Mouse (Mus musculus) retina, adult 2 months (tissue): Measurements from ENCODE around the gene Lsamp.

Experiments used
- DNase-seq: peaks from one replicate; pipeline ENCODE4 v3.0.0-alpha.2; 2012; ENCODE audit warnings: low read depth, low spot score

Gene Lsamp

DNA sequence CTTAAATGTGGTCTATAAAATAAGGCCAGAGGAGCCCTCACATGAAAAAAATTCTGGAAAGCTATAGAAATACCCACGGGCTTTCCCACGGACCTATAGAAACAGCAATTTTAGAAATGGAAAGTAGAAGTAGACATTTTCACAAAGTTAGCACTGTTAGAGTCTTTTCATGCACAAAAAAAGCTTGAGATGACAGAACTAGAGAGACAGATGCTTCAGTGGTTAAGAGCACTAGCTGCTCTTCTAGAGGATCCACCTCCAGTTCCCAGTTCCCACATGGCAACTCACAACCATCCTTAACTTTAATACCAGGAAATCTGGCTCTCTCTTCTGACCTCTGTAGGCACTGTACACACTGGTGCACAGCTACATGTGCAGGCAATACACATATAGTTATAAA, 2049.3 kb downstream of the Lsamp start:
- DNase-seq = no peak

DNA sequence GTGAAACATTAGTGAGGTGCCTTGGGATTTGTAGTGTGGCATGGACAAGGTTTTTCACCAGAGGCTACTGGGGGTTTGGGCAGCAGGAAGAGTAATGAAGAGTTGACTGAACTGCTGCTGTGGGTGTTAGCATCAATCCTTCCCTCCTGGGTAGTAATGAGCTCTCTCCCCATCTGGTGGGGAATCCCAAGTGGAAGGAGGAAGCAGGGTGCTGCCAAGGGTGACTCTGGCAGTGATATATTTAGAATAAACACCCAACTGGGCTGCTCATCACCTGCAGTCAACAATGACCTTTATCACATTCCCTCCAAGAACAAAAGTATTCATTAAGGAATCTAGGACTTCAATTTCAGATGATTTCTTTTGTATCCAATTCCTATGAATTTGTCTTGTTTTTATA, 2064.0 kb downstream of the Lsamp start:
- DNase-seq = no peak

DNA sequence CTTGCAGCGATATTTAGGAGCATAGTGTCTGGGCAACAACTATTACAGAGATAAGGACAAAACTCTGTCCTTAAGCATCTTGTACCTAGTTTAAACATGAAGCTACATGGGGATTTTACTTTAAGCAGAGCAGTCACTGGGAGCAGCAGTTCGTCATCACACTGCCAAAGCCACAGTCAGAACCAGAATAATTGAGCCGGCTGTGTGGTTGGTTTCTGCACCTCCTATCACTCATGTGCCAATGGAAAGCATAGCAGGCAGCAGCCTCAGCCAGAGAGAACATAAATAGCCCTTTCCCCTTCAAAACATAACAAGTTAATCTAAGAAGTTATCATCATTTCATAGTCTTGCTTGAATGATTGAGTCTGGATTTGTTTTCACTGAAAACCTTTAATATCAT, 2075.8 kb downstream of the Lsamp start:
- DNase-seq = no peak

- DNase-seq = no peak
Observed at GRCm38 (mm10) chr16:42074325-42074724, 2090.2 kb downstream of the Lsamp start.

DNA sequence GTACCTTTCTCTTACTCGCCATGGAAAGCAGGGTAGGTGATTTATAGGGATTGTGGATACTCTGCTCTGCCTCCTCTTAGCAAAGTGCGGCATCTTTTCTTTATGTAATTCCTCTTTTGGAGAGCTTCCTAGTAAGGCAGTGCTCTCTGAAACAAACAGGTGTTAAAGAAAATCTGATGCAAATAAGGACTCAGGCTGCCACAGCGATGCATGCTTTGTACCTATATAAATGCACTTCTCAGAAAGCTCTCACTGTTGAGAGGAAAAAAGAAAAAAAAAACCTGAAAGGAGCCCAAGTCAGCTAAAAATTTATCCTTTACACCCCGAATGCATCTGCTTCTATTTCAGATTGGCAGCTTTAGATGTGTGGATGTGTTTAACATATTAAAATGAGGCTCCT, 2095.4 kb downstream of the Lsamp start:
- no peak for DNase-seq

DNA sequence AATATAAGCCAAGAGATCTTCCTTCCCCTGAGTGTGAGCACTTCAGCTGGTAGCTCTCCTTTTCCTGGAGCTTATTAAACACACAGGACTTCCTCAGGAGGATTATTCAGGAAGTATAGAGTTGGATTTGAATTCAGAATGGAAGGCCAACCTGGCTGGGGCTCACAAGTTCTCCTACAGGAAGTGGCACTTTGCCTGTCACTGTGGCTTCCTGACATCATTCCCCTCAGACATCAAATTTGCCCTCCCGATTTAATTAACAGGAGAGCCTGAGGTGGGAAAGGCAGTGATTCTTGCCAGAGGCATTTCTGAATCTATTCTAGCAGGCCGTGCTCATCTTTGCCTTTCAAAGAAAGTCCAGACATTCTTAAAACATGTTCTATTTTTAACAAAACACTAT, 2097.4 kb downstream of the Lsamp start:
- no peak for DNase-seq

GRCm38 (mm10) chr16:42097510-42097909, 2113.3 kb downstream of the Lsamp start:
- DNase-seq = no peak

DNA sequence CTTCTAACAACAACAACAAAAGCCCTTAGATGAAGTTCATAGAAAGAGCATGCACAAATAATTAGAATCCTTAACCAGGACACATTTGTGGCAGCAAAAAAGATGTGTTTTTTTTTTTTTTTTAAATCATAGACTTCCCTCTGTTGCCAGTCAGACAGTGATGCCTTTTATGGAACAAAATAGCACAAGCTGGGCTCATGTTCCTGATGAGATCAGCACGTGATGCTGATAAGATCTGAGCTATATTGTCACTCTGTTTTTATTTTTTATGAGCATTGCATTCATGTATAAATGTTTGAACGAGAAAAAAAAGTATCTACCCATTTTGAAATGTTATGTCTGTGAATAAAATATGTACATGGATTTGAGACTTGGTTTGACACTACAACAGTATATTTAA, 2118.0 kb downstream of the Lsamp start:
- DNase-seq = no peak

GRCm38 (mm10) chr16:42102635-42103034, 2118.5 kb downstream of the Lsamp start:
- no peak for DNase-seq

- DNase-seq = no peak
Observed at GRCm38 (mm10) chr16:42112251-42112650, 2128.1 kb downstream of the Lsamp start.

GRCm38 (mm10) chr16:42113246-42113645, 2129.1 kb downstream of the Lsamp start:
- DNase-seq = no peak

- DNase-seq = no peak
Observed at GRCm38 (mm10) chr16:42121788-42122187, 2137.6 kb downstream of the Lsamp start.

DNA sequence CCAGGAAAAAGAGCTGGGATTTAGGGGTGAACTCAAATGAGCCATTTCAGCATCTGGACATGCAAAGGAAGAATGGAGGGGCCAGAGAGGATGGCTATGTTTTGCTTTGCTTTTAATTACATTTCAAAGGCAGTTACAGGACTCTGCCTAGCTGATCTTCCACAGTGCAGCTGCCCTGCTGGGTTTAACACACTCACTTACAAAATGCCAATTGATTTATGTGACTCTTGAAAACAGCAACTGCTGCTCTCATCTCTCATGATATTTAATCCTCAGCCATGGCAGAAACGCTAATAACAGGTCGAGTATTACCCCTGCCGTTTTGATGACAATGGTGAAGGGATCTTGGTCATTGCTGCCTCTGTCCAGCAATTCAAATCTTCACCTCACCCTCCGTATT, 2139.7 kb downstream of the Lsamp start:
- no peak for DNase-seq

- DNase-seq = no peak
Observed at GRCm38 (mm10) chr16:42126061-42126460, 2141.9 kb downstream of the Lsamp start.

- DNase-seq = no peak
Observed at GRCm38 (mm10) chr16:42147164-42147563, 2163.0 kb downstream of the Lsamp start.

DNA sequence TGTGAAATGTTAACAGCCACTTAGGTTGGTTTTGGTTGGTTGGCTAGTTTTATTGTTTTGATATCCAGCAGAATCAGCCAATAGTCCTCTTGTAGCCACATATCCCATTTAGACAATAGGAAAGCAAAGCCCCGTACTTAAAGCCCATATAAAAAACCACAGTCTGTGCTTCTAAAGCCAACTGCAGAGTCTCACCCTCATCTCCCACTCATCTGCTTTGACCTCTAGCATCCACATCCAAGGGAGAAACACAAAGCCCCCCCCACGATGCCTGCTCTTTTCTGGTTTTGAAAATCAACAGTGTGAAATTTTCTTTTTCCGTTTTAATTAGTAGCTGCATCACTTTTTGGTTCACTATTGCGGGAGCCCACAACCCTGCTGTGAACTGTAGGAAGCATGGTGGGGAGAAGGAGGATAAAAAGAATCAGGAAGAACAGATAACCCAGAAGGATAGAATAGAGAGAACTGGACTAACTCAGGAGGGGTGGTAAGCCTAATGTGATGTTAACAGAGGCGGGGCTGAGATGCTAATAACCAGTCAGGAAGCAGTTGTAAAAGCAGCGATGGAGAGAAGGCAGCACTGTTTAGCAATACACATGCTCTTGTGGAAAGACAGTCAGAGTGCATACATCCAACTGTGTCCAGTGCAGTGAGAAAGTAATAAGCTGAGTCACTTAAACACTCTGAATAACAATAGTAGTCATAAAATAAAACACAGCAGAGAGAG, 2165.2 kb downstream of the Lsamp start:
- no peak for DNase-seq

GRCm38 (mm10) chr16:42152640-42153039, 2168.5 kb downstream of the Lsamp start:
- DNase-seq = no peak

- DNase-seq = no peak
Observed at GRCm38 (mm10) chr16:42157816-42158215, 2173.7 kb downstream of the Lsamp start.

GRCm38 (mm10) chr16:42164941-42165340, 2180.8 kb downstream of the Lsamp start:
- peak; percentile 66 for DNase-seq

- no peak for DNase-seq
Observed at GRCm38 (mm10) chr16:42168292-42168691, 2184.1 kb downstream of the Lsamp start.

DNA sequence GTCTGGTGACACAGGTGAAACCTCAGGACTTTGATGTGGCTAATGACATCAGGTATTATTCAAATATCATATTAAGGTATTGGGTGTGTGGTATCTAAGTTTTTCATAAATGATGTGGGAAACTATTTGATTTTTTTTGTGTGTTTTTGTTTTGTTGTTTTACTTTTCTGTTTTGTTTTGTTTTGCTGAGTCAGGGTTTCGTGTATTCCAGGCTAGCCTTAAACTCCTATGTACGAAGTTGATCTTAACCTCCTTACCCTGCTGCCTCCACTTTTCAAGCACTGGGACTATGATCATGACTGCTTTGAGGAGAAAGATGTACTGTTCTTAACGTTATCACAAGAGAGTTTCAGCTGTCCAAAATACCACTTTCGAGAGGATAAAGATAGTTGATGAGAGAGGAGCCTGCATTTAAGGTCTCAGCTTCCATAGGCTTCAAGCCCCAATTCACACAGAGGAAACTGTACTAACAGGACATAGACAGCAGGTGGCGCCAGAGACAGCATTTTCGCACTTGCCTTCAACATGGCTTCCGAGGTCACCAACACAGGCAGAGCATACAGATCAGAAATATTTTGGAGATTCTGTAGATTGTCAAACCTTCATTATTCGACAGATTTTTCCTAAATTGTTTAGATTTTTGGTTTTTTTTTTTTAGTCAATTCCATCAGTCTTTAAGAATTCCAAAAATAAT, 2185.4 kb downstream of the Lsamp start:
- peak; percentile 53 for DNase-seq

- no peak for DNase-seq
Observed at GRCm38 (mm10) chr16:42172476-42172875, 2188.3 kb downstream of the Lsamp start.

DNA sequence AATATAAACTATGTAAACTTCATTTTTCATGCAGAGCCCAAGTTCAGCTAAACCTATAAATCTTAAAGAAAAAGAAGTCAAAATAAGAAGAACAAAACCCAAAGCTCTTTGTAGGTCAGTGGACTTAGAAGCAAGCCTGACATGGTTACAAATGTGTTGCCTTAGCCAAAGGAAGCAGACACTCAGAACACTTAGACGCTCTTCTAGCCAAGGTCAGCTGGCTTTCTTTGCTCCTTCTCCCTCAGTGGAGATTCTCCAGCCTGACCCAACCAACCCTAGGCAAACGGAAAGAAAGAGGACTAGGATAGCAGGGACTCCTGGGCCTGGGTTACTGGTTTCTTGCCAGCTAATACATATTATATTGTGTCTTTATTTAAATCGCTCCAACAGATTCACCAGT, 2194.7 kb downstream of the Lsamp start:
- DNase-seq = no peak
